Mouse (Mus musculus) adipocyte (in vitro differentiated cells): ENCODE data around the gene Pgls.

Source experiments
- DNase-seq: peaks from one replicate; pipeline ENCODE4 v3.0.0-alpha.2; 2016; ENCODE audit warnings: low spot score

Pgls gene

DNA sequence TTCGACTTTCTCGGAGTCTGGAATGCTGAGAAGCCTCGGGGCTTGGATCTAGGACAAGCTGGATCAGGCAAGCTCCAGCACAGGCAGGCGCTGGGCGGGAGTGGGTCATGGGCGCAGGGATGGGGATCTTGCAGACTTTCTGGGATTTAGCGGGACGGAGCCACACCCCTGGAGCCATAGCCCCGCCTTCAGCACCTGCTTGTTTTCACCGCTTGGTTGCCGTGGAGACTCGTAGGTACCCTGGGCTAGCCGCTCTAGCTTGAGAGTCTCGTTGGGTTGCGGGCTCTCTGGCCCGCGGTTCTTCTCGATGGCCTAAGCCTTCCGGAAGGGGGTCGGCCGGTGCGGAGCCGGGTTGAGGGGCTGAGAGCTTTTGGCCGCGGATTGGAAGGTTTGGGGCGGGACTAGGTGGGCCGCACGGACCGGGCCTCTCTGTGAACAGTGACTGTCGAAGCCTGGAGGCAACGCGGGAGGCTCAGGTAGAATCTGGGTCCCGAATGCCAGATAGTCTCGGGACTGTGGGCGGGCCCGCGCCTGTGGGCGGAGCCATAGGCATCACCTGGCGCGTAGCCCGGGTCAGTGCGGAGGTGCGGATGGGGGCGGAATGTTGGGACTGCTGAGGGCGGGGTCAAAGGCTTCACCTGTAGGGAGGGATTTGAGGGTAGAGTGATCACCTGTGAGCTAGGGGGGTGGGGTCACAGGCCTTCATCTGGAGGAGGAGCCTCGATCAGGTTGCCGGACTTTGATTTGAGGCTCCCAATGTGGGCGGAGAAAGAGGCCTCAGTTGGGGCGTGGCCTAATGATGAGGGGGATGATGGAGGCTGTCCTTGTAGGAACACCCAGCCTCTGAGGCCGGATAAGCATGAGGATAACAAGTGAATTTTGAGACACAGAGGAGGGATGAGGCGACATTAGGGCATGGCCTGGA, 22.3 kb upstream of the Pgls start:
- peak; percentile 80 for DNase-seq

- DNase-seq: peak; percentile 94
Measured at GRCm38 (mm10) chr8:71570291-71570954, 21.6 kb upstream of the Pgls start.

GRCm38 (mm10) chr8:71572077-71572476, 19.9 kb upstream of the Pgls start:
- DNase-seq: no peak

- peak; percentile 53 for DNase-seq
Measured at GRCm38 (mm10) chr8:71572847-71573633, 18.9 kb upstream of the Pgls start.

DNA sequence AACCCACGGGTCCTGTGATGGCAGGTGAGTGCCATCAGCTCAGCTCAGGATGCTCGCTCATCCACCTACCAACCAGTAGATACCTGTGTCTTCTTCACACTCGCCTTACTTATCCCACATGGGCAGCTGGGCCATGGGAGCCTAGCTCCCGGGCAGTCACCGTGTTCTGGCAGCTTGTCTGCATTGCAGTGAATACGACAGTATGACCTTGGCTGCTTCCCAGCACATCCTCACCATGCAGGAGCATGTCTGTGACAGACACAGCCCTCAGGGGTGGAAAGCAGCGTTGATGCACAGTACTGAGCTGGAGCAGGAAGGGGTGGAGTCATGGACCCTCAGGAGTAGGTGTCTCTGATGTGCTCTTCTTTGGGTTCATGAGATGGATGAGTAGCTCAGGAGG, 17.6 kb upstream of the Pgls start:
- no peak for DNase-seq

DNA sequence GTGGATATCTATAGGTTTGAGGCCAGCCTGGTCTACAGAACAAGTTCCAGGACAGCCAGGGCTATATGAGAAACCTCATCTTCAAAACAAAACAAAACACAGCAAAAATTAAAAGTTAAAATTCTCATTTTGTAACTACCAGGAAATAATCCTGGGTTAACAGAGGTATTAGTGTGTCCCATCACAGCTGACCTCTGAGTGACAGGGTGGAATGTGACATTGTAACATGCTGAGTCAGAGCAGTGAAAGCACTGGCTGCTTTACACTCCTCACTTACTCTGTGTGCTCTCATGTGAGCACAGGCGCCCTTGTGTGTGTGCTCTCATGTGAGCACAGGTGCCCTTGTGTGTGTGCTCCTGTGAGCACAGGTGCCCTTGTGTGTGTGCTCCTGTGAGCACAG, 17.0 kb upstream of the Pgls start:
- no peak for DNase-seq

DNA sequence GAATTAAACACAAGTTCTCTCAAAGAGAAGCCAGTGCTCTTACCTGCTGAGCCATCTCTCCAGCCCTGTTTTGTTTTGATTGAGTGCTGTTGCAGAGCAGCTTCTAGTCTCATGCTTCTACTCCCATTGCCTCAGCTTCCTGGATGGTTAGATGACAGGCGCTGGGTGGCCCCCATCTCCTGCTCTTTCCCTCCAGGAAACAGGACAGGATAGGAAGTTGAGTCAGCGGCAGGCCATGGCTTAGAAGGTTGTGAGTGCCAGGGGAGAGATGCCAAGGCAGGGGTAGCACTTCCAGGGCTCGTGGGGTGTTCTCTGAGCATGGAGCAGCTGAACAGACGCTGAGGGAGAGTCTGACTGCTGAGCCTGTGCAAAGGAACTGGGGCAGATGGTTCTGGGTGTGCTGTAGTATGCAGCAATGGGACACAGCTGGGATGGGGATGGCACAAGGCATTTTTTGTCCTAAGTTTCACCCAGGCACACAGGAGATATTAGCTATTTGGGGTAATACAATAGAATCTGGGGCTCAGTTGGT, 14.1 kb upstream of the Pgls start:
- DNase-seq: no peak

- no peak for DNase-seq
Measured at GRCm38 (mm10) chr8:71579009-71579408, 13.0 kb upstream of the Pgls start.

DNA sequence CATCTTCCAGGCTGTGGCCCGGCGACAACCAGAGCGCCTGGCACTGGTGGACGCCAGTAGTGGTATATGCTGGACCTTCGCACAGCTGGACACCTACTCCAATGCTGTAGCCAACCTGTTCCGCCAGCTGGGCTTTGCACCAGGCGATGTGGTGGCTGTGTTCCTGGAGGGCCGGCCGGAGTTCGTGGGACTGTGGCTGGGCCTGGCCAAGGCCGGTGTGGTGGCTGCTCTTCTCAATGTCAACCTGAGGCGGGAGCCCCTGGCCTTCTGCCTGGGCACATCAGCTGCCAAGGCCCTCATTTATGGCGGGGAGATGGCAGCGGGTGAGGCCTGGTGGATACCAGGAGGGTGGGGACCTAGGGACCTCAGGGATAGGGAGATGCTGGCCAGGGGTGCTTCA, 12.5 kb upstream of the Pgls start:
- no peak for DNase-seq

DNA sequence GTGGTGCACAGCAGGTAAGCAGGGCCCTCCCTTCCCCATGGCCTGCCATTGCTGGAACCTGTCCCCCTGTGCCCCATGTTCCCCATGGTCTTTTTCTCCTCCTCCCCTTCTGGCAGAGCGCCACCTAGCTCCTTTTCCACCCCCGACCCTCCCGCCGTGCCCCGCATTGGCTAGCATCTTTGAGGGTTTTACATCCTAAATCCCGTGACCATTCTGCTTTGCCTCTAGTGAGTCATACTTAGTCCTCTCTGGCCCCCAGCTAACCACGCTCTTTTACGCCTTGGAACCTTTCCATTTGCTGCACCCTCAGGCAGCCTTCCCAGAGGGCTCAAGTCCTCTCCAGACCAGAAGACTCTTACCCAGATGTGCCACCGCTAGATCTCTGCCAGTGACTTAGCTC, 11.8 kb upstream of the Pgls start:
- DNase-seq: no peak

GRCm38 (mm10) chr8:71586891-71587290, 5.1 kb upstream of the Pgls start:
- peak; percentile 54 for DNase-seq

GRCm38 (mm10) chr8:71588762-71589161, 3.2 kb upstream of the Pgls start:
- DNase-seq: no peak

GRCm38 (mm10) chr8:71591017-71591416, 959 bp upstream of the Pgls start:
- DNase-seq: no peak

GRCm38 (mm10) chr8:71592374-71593170, 596 bp downstream of the Pgls start:
- DNase-seq: peak; percentile 35

- no peak for DNase-seq
Measured at GRCm38 (mm10) chr8:71593556-71594323, 1.8 kb downstream of the Pgls start.

DNA sequence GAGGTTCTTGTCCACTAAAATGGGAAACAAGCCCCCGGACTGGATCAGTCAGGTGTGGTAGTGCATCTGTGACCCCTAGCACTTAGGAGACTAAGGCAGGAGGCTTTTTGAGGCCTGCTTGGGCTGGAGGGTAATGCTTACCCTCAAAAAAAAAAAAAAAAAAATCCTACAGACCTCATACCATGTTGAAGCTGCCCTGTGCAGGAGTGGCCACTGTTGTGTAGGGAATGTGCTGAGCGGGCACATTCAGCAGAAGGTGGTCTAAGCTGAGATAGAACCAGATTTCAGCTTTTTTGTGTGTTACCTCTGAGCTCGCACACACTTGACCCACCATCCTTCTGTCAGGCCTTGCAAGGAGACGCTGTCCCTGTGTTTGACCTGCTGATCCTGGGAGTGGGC, 2.3 kb downstream of the Pgls start:
- DNase-seq: no peak

DNA sequence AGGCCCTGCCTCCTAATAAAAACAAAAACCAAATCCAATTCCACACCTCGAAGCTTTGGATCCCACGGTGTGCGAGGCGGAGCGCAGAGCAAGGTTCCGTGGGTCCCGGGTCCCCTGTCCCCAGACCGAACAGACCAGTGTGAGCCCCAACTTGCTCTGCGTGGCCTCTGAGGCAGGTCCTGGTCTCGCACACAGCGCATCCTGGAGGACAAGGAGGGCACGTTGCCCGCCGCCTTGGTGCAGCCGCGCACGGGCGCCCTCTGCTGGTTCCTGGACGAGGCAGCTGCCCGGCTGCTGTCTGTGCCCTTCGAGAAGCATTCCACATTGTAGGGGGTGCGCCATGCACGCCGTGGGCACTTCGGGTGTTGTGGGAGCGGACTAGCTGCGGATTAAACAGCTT, 3.9 kb downstream of the Pgls start:
- peak; percentile 65 for DNase-seq

DNA sequence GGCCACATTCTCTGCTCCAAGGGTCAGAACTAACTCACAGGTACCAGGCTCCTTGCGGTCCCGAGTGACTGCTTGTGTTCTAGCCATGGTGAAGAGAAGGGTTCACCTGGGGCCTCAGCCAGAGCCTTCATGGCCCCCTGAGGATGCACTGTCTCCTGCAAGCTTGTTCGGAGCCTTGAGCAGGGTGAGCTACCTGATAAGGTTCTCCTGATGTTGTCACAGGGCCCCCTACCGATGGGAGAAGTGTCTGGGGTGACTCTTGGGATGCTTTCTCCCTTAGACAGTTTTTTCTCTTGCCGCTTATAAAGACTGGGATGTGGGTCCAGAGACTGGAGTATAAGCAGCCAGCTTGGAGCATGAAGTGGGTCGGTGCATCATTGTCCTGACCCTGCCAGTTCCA, 4.4 kb downstream of the Pgls start:
- no peak for DNase-seq

GRCm38 (mm10) chr8:71596798-71597197, 4.8 kb downstream of the Pgls start:
- no peak for DNase-seq

DNA sequence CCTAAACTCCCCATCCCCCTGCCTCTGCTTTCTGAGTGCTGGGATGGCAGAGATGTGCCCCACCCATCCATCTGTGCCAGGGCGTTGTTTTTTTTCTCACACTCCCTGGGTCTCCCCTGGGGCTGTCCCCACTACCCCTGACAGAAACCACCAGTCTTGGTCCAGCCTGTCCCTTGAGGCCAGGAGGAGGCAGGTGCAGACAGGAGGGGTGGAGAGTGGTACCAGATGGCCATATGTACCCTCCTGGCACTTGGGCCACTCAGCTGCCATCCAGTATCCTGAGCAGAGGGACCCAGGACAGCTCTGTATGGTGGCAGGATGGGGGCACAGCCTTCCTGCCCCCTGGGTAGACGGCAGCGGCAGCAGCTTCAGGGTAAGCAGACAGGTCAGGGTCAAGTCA, 5.5 kb downstream of the Pgls start, which contains the start of gene Fam129c:
Gene Fam129c (plus strand): TSS at position 198 of the 400 bp plus-strand sequence.
- DNase-seq: no peak

- no peak for DNase-seq
Measured at GRCm38 (mm10) chr8:71598375-71598774, 6.4 kb downstream of the Pgls start.
